Mouse (Mus musculus) brain, embryonic 18.5 days (tissue): ENCODE data around the gene Gja5.
"Not testable (repeated sequence)": the region's sequence is repeated elsewhere in the genome, so short reads cannot be mapped to it uniquely, and the experiment has no call there.

Experiments used
- DNase-seq: peaks from one replicate; pipeline ENCODE4 v3.0.0-alpha.2; 2012; ENCODE audit warnings: low read depth, low spot score

The Gja5 gene

DNA sequence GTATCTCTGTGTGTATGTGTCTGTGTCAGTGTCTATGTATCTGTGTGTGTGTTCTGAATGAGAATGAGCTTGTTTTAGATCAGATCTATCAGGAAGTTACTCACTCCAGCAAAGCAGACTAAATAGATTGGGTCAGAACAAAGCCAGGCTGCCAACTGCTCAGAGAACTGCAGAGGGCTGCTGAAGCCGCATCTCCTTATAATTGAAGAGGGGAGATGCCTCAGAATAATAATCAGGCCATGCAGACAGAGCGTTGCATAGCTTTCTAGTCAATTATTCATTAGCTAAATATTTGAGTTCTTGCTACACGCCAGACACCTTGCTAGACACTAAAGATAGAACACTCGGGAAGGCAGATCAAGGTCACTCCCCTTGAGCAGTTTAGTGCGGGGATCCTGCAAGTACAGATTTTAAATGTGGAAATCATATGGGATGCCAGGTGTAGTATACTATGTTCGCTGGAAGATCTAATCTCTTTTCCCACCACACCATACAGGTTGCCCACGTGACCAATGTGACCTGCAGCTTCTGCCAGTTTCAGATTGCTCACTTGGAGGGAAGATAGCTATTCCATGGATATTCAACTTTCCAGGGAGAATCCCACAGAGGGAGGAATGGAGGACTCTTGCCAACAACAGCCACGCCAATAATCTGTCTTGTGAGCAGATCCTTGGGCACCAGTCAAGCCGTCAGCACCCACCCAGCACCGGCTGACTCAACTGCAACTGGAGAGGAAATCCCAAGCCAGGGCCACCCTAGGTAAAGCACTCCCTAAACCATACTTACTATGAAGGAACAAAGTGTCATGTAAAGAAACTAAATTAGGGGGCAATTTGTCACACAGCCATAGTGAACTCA, 196.5 kb downstream of the Gja5 start:
- peak; percentile 3 for DNase-seq

DNA sequence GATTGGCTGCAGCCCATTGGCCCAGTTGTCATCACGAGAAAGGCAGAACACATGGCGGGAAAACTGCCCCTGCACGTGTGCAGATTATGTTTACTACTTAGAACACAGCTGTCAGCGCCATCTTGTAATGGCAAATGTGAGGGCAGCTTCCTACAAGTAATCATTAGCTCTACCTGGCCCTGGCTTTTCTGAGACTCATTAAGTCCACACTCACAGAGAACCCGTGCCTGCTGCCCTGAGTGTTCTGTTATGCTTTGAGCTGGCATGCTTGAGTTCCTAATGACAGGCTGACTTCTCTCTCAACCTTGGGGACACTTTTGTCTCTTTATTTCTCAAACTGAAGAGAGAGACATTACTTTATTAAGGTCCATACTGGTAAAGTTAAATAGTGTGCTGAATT, 199.5 kb downstream of the Gja5 start:
- DNase-seq, result not testable (repeated sequence)

DNA sequence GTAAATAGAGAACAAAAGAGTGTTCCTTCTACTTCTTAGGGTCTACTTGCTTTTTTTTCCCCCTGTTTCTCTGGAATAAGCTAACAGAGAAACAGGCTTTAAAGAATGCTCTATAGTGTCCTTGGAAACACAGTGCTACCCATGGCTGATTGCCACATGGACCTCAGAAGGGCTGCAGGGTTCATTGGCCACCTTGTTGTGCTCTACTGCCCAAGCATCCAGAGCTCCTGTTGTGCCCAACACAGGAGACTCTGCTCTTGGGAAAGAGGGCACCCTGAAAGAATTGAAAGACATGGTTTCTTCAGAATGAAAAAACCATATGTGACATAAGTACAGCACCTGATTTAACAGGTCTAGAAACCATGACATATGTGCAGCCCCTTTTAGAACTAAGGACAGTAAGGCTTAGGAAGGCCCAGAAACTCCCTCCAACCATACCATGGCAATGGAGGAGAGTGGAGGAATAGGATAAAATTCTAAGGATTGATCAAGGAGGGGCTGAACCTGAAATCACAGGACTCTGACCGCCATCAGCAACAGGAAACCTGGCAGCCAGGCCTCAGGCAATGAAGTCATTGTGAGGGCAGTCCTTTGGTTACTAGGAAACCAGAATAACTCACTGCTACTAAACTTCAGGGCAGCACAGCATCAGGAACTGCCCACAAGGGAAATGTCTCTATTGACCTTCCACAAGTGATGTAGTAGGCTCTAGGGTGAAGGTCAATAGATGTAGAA, 200.4 kb downstream of the Gja5 start:
- DNase-seq, result no peak

DNA sequence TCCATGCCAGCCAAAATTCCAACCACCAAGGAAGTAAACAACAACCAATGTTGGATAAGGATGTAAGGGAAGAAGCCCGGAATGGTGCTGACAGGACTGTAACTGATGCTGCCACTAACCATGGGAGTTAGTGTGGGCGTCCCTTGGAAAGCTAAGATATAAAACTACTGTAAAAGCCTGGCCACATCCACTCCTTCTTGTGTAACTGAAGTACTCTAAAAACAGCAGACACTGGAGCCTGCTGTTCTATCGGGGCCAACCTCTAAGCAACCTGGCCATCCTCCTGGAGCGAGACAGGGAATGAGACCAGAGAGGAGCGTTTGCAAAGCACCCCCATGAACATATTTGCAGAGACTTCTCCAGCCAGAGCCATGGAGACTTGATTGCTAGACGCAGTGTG, 213.0 kb downstream of the Gja5 start:
- no peak for DNase-seq

DNA sequence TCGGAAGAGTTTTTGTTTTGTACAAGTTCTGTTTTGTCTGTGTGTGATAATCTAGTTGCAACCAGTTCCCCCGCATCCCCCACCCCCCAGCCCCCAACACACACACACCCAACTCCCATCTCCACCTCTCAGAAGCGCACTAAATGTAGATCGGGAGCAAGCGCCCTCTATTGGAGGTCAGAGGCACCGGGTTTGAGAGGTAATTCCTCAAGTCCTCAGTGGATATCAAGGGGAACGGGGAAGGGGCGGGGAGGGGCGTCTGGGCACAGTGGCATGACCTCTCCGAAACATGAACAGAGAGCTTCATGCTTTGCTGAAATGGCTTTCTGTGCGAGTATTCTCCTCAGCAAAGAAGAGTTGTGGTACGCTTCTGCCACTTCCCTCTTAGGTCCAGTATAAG, 213.8 kb downstream of the Gja5 start:
- DNase-seq, result no peak

DNA sequence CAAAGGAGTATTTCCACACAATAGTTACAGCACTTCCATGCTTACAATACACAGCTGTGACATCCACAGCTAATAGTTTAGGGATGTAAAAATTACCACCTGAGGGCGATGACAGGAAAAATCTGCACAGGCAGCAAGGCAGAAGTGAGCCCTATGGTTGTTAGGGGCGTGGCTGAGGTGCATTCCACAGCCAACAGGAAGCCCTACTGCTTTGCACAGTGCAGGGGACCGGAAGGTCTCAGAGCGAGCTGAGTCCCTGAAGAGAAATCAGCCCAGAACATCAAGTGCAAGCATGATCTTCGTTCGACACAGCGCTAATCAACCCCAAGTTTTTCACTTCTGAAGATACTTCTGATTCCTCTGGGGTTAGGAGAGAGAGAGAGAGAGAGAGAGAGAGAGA, 219.7 kb downstream of the Gja5 start:
- no peak for DNase-seq
